Mouse (Mus musculus) heart, embryonic 10.5 days (tissue): ENCODE results near the gene Gria1. TPM values are rescaled to one million over a fixed set of nuclear protein-coding genes. Genes with fewer than 3 reads are reported as not detected.

Source experiments
- DNase-seq: peaks from one replicate; pipeline ENCODE4 v3.0.0-alpha.2; 2017; ENCODE audit warnings: low spot score
- H3K27ac ChIP-seq: fragments of 300-500 bp; sonication (generic); 2 replicates; pipeline ENCODE4 v1.5.1; 2016; ENCODE audit warnings: mild to moderate bottlenecking
- H3K27me3 ChIP-seq: fragments of 300-500 bp; sonication (generic); 2 replicates; pipeline ENCODE4 v1.6.1; 2016; ENCODE audit warnings: mild to moderate bottlenecking; ENCODE audit not compliant: poor library complexity, insufficient read depth, severe bottlenecking
- H3K36me3 ChIP-seq: fragments of 300-500 bp; sonication (generic); 2 replicates; pipeline ENCODE4 v1.6.1; 2016; ENCODE audit warnings: mild to moderate bottlenecking, moderate library complexity
- H3K4me1 ChIP-seq: fragments of 300-500 bp; sonication (generic); 2 replicates; pipeline ENCODE4 v1.6.1; 2016; ENCODE audit warnings: mild to moderate bottlenecking
- H3K4me3 ChIP-seq: fragments of 300-500 bp; sonication (generic); 2 replicates; pipeline ENCODE4 v1.5.1; 2016; ENCODE audit warnings: mild to moderate bottlenecking, moderate library complexity
- H3K9me3 ChIP-seq: fragments of 300-500 bp; sonication (generic); 2 replicates; pipeline ENCODE4 v1.6.1; 2016; ENCODE audit warnings: mild to moderate bottlenecking, moderate library complexity
- WGBS: fragments of 180-500 bp; shearing (Covaris S2); methylation state at CpG from one replicate; pipeline ENCODE4 v1.1.7; 2016; 5-methylcytosine and 5-hydroxymethylcytosine counted together
- polyA plus RNA-seq: library from polyadenylated mRNA; unstranded; fragments of >200 nt; fragmentation: Nextera tagmentation; extraction: Ambion mirVana; gene quantifications from 2 replicates; pipeline ENCODE4 v1.2.1, GENCODE M21; 2016

Gria1 gene
- polyA plus RNA-seq, result 0.58 and 0.64 TPM in 2 replicates

GRCm38 (mm10) chr11:57011024-57011690, at the start of gene Gria1:
Gria1 (plus strand) TSS chr11:57011387.
- 40% methylated on average over 6 of the region's 6 CpGs for WGBS
- no peak within 1 kb of the TSS for H3K27ac ChIP-seq
- DNase-seq, result no peak
- peak within 1 kb of the TSS; percentile 52 for H3K4me3 ChIP-seq
- peaks cover 14% of the 10 kb centered on the region for H3K4me1 ChIP-seq
- H3K36me3 ChIP-seq, result no peaks in the 10 kb centered on the region
- peaks cover 43% of the 10 kb centered on the region for H3K27me3 ChIP-seq
- no peaks in the 10 kb centered on the region for H3K9me3 ChIP-seq

- WGBS, result 86% methylated on average over 3 of the region's 3 CpGs
- Histone ChIP-seq H3K4me1 (no peaks in the 10 kb centered on the region), H3K27me3 (no peaks in the 10 kb centered on the region), H3K27ac (no peak overlapping the region), H3K4me3 (no peak overlapping the region), H3K9me3 (no peaks in the 10 kb centered on the region), H3K36me3 (no peaks in the 10 kb centered on the region)
- DNase-seq, result no peak
Observed at GRCm38 (mm10) chr11:56961751-56962150, 49.4 kb upstream of the Gria1 start.

GRCm38 (mm10) chr11:56972814-56973213, 38.4 kb upstream of the Gria1 start:
- Histone ChIP-seq H3K4me1 (no peaks in the 10 kb centered on the region), H3K4me3 (no peak overlapping the region), H3K27ac (no peak overlapping the region), H3K27me3 (no peaks in the 10 kb centered on the region), H3K36me3 (no peaks in the 10 kb centered on the region), H3K9me3 (no peaks in the 10 kb centered on the region)
- DNase-seq, result no peak
- 78% methylated on average over 1 of the region's 1 CpGs for WGBS

GRCm38 (mm10) chr11:56984321-56985000, 26.7 kb upstream of the Gria1 start:
- H3K27ac ChIP-seq, result no peak overlapping the region
- H3K4me1 ChIP-seq, result no peaks in the 10 kb centered on the region
- no peaks in the 10 kb centered on the region for H3K9me3 ChIP-seq
- no peak overlapping the region for H3K4me3 ChIP-seq
- DNase-seq, result no peak
- H3K27me3 ChIP-seq, result no peaks in the 10 kb centered on the region
- H3K36me3 ChIP-seq, result no peaks in the 10 kb centered on the region
- whole genome bisulfite sequencing, result 88% methylated on average over 3 of the region's 3 CpGs

- no peak for DNase-seq
- Histone ChIP-seq H3K36me3 (no peaks in the 10 kb centered on the region), H3K27me3 (no peaks in the 10 kb centered on the region), H3K9me3 (no peaks in the 10 kb centered on the region), H3K4me1 (no peaks in the 10 kb centered on the region), H3K27ac (no peak overlapping the region), H3K4me3 (no peak overlapping the region)
- 79% methylated on average over 4 of the region's 4 CpGs for WGBS
Observed at GRCm38 (mm10) chr11:56985457-56985856, 25.7 kb upstream of the Gria1 start.

- WGBS, result 68% methylated on average over 3 of the region's 3 CpGs
- no peak for DNase-seq
- H3K27ac ChIP-seq, result no peak overlapping the region
- no peaks in the 10 kb centered on the region for H3K36me3 ChIP-seq
- no peaks in the 10 kb centered on the region for H3K9me3 ChIP-seq
- H3K27me3 ChIP-seq, result no peaks in the 10 kb centered on the region
- no peak overlapping the region for H3K4me3 ChIP-seq
- peaks cover 6% of the 10 kb centered on the region; the same call in 1 of the 2 replicates for H3K4me1 ChIP-seq
Observed at GRCm38 (mm10) chr11:56999601-57000001, 11.6 kb upstream of the Gria1 start.

GRCm38 (mm10) chr11:57004611-57005010, 6.6 kb upstream of the Gria1 start:
- no peak for DNase-seq
- Histone ChIP-seq H3K4me1 (peaks cover 21% of the 10 kb centered on the region; the same call in 1 of the 2 replicates), H3K36me3 (no peaks in the 10 kb centered on the region), H3K27ac (no peak overlapping the region), H3K27me3 (peaks cover 8% of the 10 kb centered on the region; the same call in 1 of the 2 replicates), H3K4me3 (no peak overlapping the region), H3K9me3 (no peaks in the 10 kb centered on the region)
- 38% methylated on average over 3 of the region's 3 CpGs for WGBS

GRCm38 (mm10) chr11:57005341-57005740, 5.8 kb upstream of the Gria1 start:
- Histone ChIP-seq H3K36me3 (no peaks in the 10 kb centered on the region), H3K9me3 (no peaks in the 10 kb centered on the region), H3K27ac (no peak overlapping the region), H3K4me3 (no peak overlapping the region), H3K27me3 (peaks cover 15% of the 10 kb centered on the region; the same call in 1 of the 2 replicates), H3K4me1 (peaks cover 21% of the 10 kb centered on the region; the same call in 1 of the 2 replicates)
- 74% methylated on average over 7 of the region's 7 CpGs for WGBS
- DNase-seq, result no peak

GRCm38 (mm10) chr11:57007790-57008189, 3.4 kb upstream of the Gria1 start:
- H3K9me3 ChIP-seq, result no peaks in the 10 kb centered on the region
- WGBS, result 54% methylated on average over 4 of the region's 4 CpGs
- H3K36me3 ChIP-seq, result no peaks in the 10 kb centered on the region
- peaks cover 28% of the 10 kb centered on the region for H3K4me1 ChIP-seq
- no peak overlapping the region for H3K4me3 ChIP-seq
- peaks cover 34% of the 10 kb centered on the region for H3K27me3 ChIP-seq
- DNase-seq, result no peak
- no peak overlapping the region for H3K27ac ChIP-seq

- H3K4me1 ChIP-seq, result peaks cover 16% of the 10 kb centered on the region
- H3K9me3 ChIP-seq, result no peaks in the 10 kb centered on the region
- H3K27ac ChIP-seq, result no peak overlapping the region
- H3K36me3 ChIP-seq, result no peaks in the 10 kb centered on the region
- H3K27me3 ChIP-seq, result peaks cover 43% of the 10 kb centered on the region
- H3K4me3 ChIP-seq, result no peak overlapping the region
- 73% methylated on average over 6 of the region's 6 CpGs for WGBS
- DNase-seq, result no peak
Observed at GRCm38 (mm10) chr11:57010611-57011010, 576 bp upstream of the Gria1 start.

GRCm38 (mm10) chr11:57011691-57012039, 478 bp downstream of the Gria1 start:
- Histone ChIP-seq H3K4me1 (peaks cover 14% of the 10 kb centered on the region), H3K27ac (no peak overlapping the region), H3K4me3 (peak overlapping the region; percentile 52), H3K9me3 (no peaks in the 10 kb centered on the region), H3K27me3 (peaks cover 43% of the 10 kb centered on the region), H3K36me3 (no peaks in the 10 kb centered on the region)
- no peak for DNase-seq
- 4% methylated on average over 11 of the region's 11 CpGs for WGBS

GRCm38 (mm10) chr11:57012287-57012921, 1.2 kb downstream of the Gria1 start:
- Histone ChIP-seq H3K9me3 (no peaks in the 10 kb centered on the region), H3K27ac (no peak overlapping the region), H3K4me1 (peaks cover 14% of the 10 kb centered on the region), H3K27me3 (peaks cover 43% of the 10 kb centered on the region), H3K4me3 (peak overlapping the region; percentile 52; the same call in 1 of the 2 replicates), H3K36me3 (no peaks in the 10 kb centered on the region)
- WGBS, result 41% methylated on average over 13 of the region's 13 CpGs
- DNase-seq, result no peak
